Mouse (Mus musculus): ENCODE data around the gene Bzw1. TPM values are rescaled to one million over a fixed set of nuclear protein-coding genes. Genes with fewer than 3 reads are reported as not detected.

The Bzw1 gene
- polyA plus RNA-seq, 1 experiment from 2014 or later: 329 TPM

- Histone ChIP-seq H3K27me3 (ENCODE audit: control insufficient read depth, insufficient read depth, low read depth, low read length) (no peaks in the 10 kb centered on the region), H3K4me2 (ENCODE audit: low read depth, low read length) (no peak overlapping the region), H3K9ac (ENCODE audit: low read length) (no peak overlapping the region), H3K36me3 (ENCODE audit: control insufficient read depth, insufficient read depth, low read length) (peaks cover 54% of the 10 kb centered on the region), H3K27ac (ENCODE audit: low read length) (no peak overlapping the region), H3K4me3 (ENCODE audit: low read length) (no peak overlapping the region), H3K4me1 (replicated peaks; ENCODE audit: control insufficient read depth, insufficient read depth, low read length) (no peaks in the 10 kb centered on the region), H3K9me3 (ENCODE audit: control insufficient read depth, low read length) (no peaks in the 10 kb centered on the region)
- 66% methylated on average over 3 of the region's 3 CpGs for WGBS
- ATAC-seq (ENCODE audit: low read depth): no peak
Observed at GRCm38 (mm10) chr1:58410198-58410588, 17.5 kb downstream of the Bzw1 start.

GRCm38 (mm10) chr1:58410776-58411175 lies 18.1 kb downstream of the Bzw1 start:
- ATAC-seq (ENCODE audit: low read depth): no peak
- H3K27ac ChIP-seq (ENCODE audit: low read length): no peak overlapping the region
- no peaks in the 10 kb centered on the region for H3K27me3 ChIP-seq (ENCODE audit: control insufficient read depth, insufficient read depth, low read depth, low read length)
- no peak overlapping the region for H3K9ac ChIP-seq (ENCODE audit: low read length)
- H3K4me2 ChIP-seq (ENCODE audit: low read depth, low read length): no peak overlapping the region
- 85% methylated on average over 7 of the region's 7 CpGs for WGBS
- H3K4me1 ChIP-seq (replicated peaks; ENCODE audit: control insufficient read depth, insufficient read depth, low read length): no peaks in the 10 kb centered on the region
- H3K9me3 ChIP-seq (ENCODE audit: control insufficient read depth, low read length): no peaks in the 10 kb centered on the region
- H3K36me3 ChIP-seq (ENCODE audit: control insufficient read depth, insufficient read depth, low read length): peaks cover 55% of the 10 kb centered on the region
- no peak overlapping the region for H3K4me3 ChIP-seq (ENCODE audit: low read length)

- H3K9ac ChIP-seq (ENCODE audit: low read length): no peak overlapping the region
- no peak overlapping the region for H3K4me2 ChIP-seq (ENCODE audit: low read depth, low read length)
- H3K4me3 ChIP-seq (ENCODE audit: low read length): no peak overlapping the region
- no peak overlapping the region for H3K27ac ChIP-seq (ENCODE audit: low read length)
- H3K9me3 ChIP-seq (ENCODE audit: control insufficient read depth, low read length): no peaks in the 10 kb centered on the region
- peaks cover 77% of the 10 kb centered on the region for H3K36me3 ChIP-seq (ENCODE audit: control insufficient read depth, insufficient read depth, low read length)
- no peaks in the 10 kb centered on the region for H3K27me3 ChIP-seq (ENCODE audit: control insufficient read depth, insufficient read depth, low read depth, low read length)
- WGBS: 11% methylated on average over 1 of the region's 1 CpGs
- 0 out of 2 replicates have a peak, but pooled peaks cover 2% of the 10 kb centered on the region for H3K4me1 ChIP-seq (replicated peaks; ENCODE audit: control insufficient read depth, insufficient read depth, low read length)
- ATAC-seq (ENCODE audit: low read depth): no peak
Observed at GRCm38 (mm10) chr1:58415442-58415841, 22.7 kb downstream of the Bzw1 start.

- H3K36me3 ChIP-seq (ENCODE audit: control insufficient read depth, insufficient read depth, low read length): peaks cover 74% of the 10 kb centered on the region
- no peaks in the 10 kb centered on the region for H3K9me3 ChIP-seq (ENCODE audit: control insufficient read depth, low read length)
- 82% methylated on average over 2 of the region's 2 CpGs for WGBS
- no peak for ATAC-seq (ENCODE audit: low read depth)
- no peak overlapping the region for H3K9ac ChIP-seq (ENCODE audit: low read length)
- H3K27ac ChIP-seq (ENCODE audit: low read length): no peak overlapping the region
- peaks cover 4% of the 10 kb centered on the region for H3K4me1 ChIP-seq (replicated peaks; ENCODE audit: control insufficient read depth, insufficient read depth, low read length)
- no peak overlapping the region for H3K4me2 ChIP-seq (ENCODE audit: low read depth, low read length)
- no peaks in the 10 kb centered on the region for H3K27me3 ChIP-seq (ENCODE audit: control insufficient read depth, insufficient read depth, low read depth, low read length)
- H3K4me3 ChIP-seq (ENCODE audit: low read length): no peak overlapping the region
Observed at GRCm38 (mm10) chr1:58416048-58416447, 23.4 kb downstream of the Bzw1 start.

- no peaks in the 10 kb centered on the region for H3K9me3 ChIP-seq (ENCODE audit: control insufficient read depth, low read length)
- peaks cover 19% of the 10 kb centered on the region for H3K4me1 ChIP-seq (replicated peaks; ENCODE audit: control insufficient read depth, insufficient read depth, low read length)
- H3K4me3 ChIP-seq (ENCODE audit: low read length): no peak overlapping the region
- WGBS: 78% methylated on average over 10 of the region's 10 CpGs
- no peak for ATAC-seq (ENCODE audit: low read depth)
- no peaks in the 10 kb centered on the region for H3K27me3 ChIP-seq (ENCODE audit: control insufficient read depth, insufficient read depth, low read depth, low read length)
- H3K27ac ChIP-seq (ENCODE audit: low read length): no peak overlapping the region
- no peak overlapping the region for H3K4me2 ChIP-seq (ENCODE audit: low read depth, low read length)
- peaks cover 48% of the 10 kb centered on the region for H3K36me3 ChIP-seq (ENCODE audit: control insufficient read depth, insufficient read depth, low read length)
- no peak overlapping the region for H3K9ac ChIP-seq (ENCODE audit: low read length)
Observed at GRCm38 (mm10) chr1:58420032-58420431, 27.3 kb downstream of the Bzw1 start.

GRCm38 (mm10) chr1:58420961-58421360 lies 28.3 kb downstream of the Bzw1 start:
- 30% methylated on average over 7 of the region's 7 CpGs for WGBS
- ATAC-seq (ENCODE audit: low read depth): no peak
- no peak overlapping the region for H3K9ac ChIP-seq (ENCODE audit: low read length)
- H3K27ac ChIP-seq (ENCODE audit: low read length): no peak overlapping the region
- no peaks in the 10 kb centered on the region for H3K27me3 ChIP-seq (ENCODE audit: control insufficient read depth, insufficient read depth, low read depth, low read length)
- no peaks in the 10 kb centered on the region for H3K9me3 ChIP-seq (ENCODE audit: control insufficient read depth, low read length)
- H3K4me1 ChIP-seq (replicated peaks; ENCODE audit: control insufficient read depth, insufficient read depth, low read length): peaks cover 19% of the 10 kb centered on the region
- H3K36me3 ChIP-seq (ENCODE audit: control insufficient read depth, insufficient read depth, low read length): peaks cover 41% of the 10 kb centered on the region
- peak overlapping the region; percentile 21; the same call in 1 of the 2 replicates for H3K4me3 ChIP-seq (ENCODE audit: low read length)
- 0 out of 2 replicates have a peak overlapping the region, but pooled peaks have one; percentile 89 for H3K4me2 ChIP-seq (ENCODE audit: low read depth, low read length)

GRCm38 (mm10) chr1:58422879-58423278 lies 30.2 kb downstream of the Bzw1 start:
- peak overlapping the region; percentile 100 for H3K9ac ChIP-seq (ENCODE audit: low read length)
- peak overlapping the region; percentile 89 for H3K4me2 ChIP-seq (ENCODE audit: low read depth, low read length)
- H3K27ac ChIP-seq (ENCODE audit: low read length): peak overlapping the region; percentile 99
- 1% methylated on average over 13 of the region's 13 CpGs for WGBS
- peak overlapping the region; percentile 93 for H3K4me3 ChIP-seq (ENCODE audit: low read length)
- peaks cover 17% of the 10 kb centered on the region for H3K4me1 ChIP-seq (replicated peaks; ENCODE audit: control insufficient read depth, insufficient read depth, low read length)
- no peaks in the 10 kb centered on the region for H3K9me3 ChIP-seq (ENCODE audit: control insufficient read depth, low read length)
- ATAC-seq (ENCODE audit: low read depth): peak; percentile 68
- H3K27me3 ChIP-seq (ENCODE audit: control insufficient read depth, insufficient read depth, low read depth, low read length): no peaks in the 10 kb centered on the region
- H3K36me3 ChIP-seq (ENCODE audit: control insufficient read depth, insufficient read depth, low read length): peaks cover 30% of the 10 kb centered on the region

- no peaks in the 10 kb centered on the region for H3K27me3 ChIP-seq (ENCODE audit: control insufficient read depth, insufficient read depth, low read depth, low read length)
- peak within 1 kb of the TSS; percentile 99 for H3K27ac ChIP-seq (ENCODE audit: low read length)
- peak; percentile 97 for ATAC-seq (ENCODE audit: low read depth)
- H3K36me3 ChIP-seq (ENCODE audit: control insufficient read depth, insufficient read depth, low read length): peaks cover 23% of the 10 kb centered on the region
- WGBS: under 1% methylated on average over 79 of the region's 79 CpGs
- H3K9ac ChIP-seq (ENCODE audit: low read length): peak within 1 kb of the TSS; percentile 100
- peak within 1 kb of the TSS; percentile 93 for H3K4me3 ChIP-seq (ENCODE audit: low read length)
- no peaks in the 10 kb centered on the region for H3K9me3 ChIP-seq (ENCODE audit: control insufficient read depth, low read length)
- peaks cover 17% of the 10 kb centered on the region for H3K4me1 ChIP-seq (replicated peaks; ENCODE audit: control insufficient read depth, insufficient read depth, low read length)
- H3K4me2 ChIP-seq (ENCODE audit: low read depth, low read length): peak within 1 kb of the TSS; percentile 89
Observed at GRCm38 (mm10) chr1:58423371-58424248, 30.9 kb downstream of the Bzw1 start, which contains the start of gene Clk1. Gene Clk1, minus strand, starts transcription at chr1:58424066.

GRCm38 (mm10) chr1:58424551-58424950 lies 31.9 kb downstream of the Bzw1 start:
- Histone ChIP-seq H3K4me1 (replicated peaks; ENCODE audit: control insufficient read depth, insufficient read depth, low read length) (peaks cover 17% of the 10 kb centered on the region), H3K4me3 (ENCODE audit: low read length) (no peak overlapping the region), H3K27me3 (ENCODE audit: control insufficient read depth, insufficient read depth, low read depth, low read length) (no peaks in the 10 kb centered on the region), H3K36me3 (ENCODE audit: control insufficient read depth, insufficient read depth, low read length) (peaks cover 15% of the 10 kb centered on the region), H3K27ac (ENCODE audit: low read length) (no peak overlapping the region), H3K9ac (ENCODE audit: low read length) (no peak overlapping the region), H3K9me3 (ENCODE audit: control insufficient read depth, low read length) (no peaks in the 10 kb centered on the region), H3K4me2 (ENCODE audit: low read depth, low read length) (no peak overlapping the region)
- WGBS: 77% methylated on average over 3 of the region's 3 CpGs
- no peak for ATAC-seq (ENCODE audit: low read depth)

Measured in lung, embryonic 16.5 days (tissue).